Mouse (Mus musculus) yolk sac, embryonic 10.5 days (tissue): ENCODE results near the gene Epyc.

Experiments
- DNase-seq: peaks from one replicate; pipeline ENCODE4 v3.0.0-alpha.2; 2017; ENCODE audit warnings: low spot score

Gene Epyc

DNA sequence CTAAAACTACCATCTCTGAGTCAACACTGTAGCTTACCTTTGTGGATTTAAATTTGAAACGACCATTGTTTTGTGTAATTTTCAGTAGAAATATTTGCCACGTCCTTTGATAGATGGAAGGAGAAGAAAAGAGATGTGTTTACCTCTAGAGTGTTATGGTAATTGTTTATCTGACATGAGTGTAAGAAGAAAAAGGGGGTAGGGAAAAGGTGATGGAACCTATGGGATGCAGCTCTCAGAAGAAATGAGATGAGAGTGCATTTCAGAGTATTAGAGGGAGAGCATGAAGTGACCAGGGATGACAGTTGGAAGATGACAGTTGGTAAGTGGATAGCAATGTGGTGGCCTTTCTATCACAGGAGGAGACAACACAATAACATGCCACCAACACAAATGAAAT lies at the start of gene Epyc:
Gene Epyc, plus strand, starts transcription at position 301 of the 400 bp plus-strand sequence.
- DNase-seq = no peak

DNA sequence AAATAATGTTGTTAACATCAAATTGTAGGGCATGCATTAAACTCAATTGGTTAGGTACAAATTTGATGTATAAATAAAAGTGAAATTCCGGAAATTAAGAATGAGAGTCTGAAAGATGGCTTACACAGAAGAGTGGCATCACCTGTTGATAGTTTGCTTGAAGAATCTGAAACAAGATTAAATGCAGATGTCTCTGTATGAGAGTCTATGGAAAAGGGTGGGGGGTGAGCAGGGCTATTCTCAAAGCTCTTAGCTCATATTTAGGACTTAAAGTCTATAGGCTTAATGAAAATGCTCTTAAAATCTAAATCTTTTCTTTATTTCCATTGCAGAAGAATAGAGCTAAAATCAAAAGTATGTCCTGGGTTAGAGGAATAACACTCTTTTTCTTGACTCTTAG lies 48.2 kb upstream of the Epyc start:
- DNase-seq = no peak

DNA sequence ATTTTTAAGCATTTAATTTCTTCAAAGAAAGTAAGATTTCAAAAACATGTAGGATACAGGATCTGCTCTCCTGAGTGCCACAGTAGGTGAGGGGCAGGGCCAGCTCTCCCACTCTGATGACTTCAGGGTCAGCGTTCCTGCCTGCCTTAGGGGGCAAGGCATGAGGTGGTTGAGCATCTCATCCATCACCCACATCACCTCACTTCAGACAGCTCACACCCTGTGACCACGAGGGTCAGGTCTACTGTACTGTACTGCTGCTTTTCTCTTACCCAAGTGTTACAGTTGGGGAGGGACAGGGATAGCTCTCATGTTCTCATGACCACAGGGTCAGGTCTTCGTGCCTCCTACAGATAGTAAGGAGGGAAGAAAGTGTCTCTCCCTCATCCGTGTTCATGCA lies 42.1 kb upstream of the Epyc start:
- DNase-seq = no peak

DNA sequence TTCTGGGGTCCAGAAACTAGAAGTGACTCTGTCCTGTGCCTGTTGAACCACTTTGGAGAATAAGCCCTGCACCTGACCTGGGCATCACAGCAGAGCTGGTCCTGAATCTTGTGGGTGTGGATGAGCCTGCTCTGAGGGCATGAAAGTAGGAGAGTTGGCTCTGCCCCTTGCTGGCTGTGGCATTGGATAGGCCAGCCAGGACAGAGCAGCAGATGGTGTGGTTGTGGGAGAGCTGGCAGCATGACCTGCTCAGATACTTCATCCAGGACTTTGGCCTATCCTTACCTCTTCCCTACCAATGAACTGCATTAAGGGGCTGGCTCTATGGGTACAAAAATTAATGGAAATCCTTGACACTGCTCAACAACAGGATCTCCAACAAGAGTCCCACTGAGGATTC lies 40.6 kb upstream of the Epyc start:
- no peak for DNase-seq

DNA sequence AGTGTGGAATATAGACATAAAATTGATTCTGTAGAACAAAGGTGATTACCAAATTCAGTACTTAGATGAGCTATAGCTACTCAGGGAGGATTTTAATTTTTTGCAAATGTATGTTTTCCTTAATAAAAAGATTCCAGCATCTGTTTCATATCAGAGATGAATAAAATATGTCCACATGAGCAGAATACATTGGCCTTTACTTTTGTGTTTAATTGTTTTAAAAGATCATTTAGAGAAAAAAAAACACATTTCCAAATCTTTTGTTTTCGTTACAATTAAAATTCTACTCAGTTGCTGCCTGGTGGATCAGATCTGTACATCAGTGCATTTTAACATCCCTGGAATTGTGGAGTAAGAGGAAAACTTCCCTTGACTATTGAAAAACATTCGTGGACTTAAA lies 37.3 kb upstream of the Epyc start, which contains the start of gene Kera:
Gene Kera, plus strand, starts transcription at position 301 of the 400 bp plus-strand sequence.
- no peak for DNase-seq

DNA sequence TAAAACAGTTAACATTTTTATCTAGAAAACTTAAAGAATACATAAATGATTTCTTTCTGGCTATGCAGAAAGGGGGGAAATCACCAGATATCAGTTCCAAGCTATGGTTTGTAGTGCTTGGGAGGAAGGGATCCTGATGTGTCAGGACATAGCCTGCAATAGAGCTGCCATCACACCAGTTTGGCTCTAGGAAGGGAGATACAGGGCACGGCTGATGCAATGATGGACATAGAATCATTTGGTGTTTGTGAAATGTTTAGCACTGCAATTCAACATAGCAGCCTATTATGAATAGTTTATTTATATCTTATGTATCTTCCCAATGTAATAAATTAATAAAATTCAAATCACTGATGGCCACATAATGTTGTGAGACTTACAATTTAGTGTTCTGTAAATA lies 21.5 kb upstream of the Epyc start:
- DNase-seq = no peak

DNA sequence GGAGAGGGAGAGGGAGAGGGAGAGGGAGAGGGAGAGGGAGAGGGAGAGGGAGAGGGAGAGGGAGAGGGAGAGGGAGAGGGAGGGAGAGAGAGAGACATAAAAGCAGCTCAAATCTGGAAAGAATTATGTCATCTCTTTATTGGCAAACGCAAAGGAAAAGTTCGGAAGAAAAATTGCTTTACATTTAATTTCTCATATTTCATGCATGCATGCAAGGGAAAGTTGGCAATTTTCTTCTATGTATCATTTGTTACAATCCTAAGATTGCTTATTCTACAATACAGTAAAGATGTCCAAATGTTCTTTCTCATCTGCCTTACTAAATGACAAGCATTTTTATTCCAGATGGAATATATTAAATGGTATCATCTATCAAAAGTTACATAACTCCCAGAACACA lies 19.5 kb upstream of the Epyc start:
- DNase-seq = no peak

DNA sequence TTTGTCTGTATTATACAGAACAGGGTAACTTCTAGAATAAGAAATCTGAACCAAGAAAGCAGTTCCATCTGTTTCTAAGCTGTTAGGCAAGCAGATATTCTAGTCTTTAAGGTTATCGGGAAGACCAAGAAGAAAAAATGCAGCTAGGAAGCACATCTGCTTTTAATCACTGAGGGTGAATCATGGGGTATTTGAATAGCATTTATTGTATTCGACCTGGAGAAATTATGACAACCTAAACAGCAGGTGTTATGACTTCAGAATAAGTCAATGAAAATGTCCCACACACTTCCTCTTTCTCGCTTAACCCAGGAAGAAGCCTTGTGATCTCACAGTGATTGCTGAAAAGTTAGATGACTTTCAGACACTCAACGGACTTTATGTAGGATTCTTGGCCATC lies 18.8 kb upstream of the Epyc start:
- DNase-seq = no peak

DNA sequence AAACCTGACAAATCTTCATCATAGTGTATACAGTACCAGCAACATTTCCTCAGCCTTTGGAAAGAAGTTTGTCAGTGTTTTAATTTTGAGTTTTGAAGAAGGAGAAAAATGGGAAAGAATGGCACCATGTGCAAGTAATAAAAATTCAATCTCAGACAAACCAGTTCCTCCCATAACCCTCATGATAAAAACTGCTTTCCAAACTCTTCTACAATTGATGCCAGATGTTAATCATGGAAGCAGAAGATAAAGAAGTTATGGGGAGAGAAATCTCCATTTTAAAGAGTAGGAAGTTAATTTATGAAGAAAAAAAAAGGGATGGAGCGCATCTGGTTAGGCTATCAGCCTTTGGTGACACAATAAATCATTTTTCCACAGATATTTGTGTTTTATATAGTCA lies 17.3 kb upstream of the Epyc start:
- DNase-seq = no peak

DNA sequence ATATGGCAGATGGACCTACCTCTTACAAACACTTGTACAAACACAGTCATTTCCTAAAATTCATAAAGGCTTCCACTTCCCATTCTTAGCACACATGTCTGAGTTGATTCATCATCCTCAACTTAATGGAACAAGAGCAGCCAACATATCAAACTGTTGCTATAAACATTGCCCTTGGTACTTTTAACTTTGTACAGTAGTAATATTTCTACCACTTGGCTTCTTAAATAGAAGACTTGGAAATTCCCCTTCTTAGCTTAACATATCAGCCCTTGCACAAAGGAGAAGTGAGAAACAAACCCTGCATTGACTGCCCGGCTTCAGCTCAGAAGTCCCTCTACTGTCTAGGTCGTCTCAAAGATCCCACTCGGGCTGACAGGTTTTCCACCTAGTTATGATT lies 12.8 kb upstream of the Epyc start:
- DNase-seq = no peak

DNA sequence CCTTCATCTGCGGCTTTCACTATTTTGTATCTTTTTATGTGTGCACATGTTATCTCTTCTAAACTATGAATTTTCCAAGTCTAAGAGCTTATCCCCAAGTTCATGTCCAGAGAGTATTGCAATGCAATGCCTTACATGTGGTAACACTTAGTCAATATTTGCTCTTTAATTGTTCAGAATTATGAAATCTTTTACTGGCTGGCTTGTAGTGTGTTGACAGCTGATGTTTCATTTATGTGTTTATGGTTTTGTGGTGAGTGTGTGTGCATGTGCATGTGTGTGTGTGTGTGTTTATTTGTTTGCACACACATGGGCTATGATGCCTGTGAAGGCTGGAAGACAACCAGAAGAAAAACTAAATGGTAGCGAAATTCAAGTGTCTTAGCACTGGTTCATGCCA lies 1.9 kb upstream of the Epyc start:
- no peak for DNase-seq

DNA sequence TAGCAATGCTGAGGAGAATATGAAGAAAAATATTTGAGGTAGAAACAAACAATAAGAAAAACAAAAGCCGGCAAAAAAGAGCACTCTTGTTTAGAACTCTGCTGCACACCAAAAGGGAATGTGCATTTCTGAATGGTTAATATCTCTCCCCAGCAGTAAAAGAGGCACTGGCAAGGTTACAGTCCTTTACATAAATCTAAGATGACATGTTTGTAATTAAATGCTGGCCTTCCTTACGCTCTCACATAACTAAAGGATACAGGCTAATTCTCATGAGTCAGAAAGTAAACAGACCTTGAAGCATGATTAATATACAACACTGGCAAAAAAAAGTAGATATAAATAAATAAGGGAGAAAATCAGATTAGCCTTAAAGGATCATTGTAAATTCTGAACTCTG lies 6.5 kb downstream of the Epyc start:
- no peak for DNase-seq

DNA sequence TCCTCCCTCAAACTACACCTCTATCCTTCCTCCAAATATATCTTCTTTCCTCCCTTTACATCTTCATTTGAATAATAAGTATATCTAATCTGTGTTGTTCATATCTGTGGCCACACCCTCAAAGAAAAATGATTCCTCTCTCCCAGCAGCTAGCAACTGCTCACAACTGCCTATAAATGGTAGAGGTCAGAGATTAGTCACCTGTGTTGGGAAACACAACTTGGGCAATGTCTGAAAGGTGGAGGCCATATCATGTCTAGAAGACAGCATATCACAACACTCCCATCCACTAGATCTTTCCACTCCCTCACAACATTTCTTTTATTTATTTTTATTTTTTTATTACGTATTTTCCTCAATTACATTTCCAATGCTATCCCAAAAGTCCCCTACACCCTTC lies 15.6 kb downstream of the Epyc start:
- no peak for DNase-seq

DNA sequence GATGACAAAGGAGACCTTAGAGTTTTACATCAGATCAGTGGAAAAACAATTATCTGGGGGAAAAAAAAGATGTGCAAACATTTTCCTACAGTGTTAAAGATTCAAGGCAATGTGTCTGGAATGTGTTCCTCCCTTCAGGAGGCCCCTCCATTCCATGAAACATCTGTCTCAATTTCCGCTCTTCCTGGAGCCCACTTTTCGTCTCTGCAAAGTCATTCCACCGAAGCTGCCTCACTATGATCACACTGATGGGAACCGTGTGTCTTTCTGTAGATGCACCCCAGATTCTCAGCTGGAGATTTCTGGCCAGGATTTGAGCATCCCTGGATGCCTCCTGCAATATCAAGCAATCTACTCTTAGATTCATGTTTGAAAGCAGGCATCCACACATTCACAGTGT lies 24.8 kb downstream of the Epyc start:
- no peak for DNase-seq

DNA sequence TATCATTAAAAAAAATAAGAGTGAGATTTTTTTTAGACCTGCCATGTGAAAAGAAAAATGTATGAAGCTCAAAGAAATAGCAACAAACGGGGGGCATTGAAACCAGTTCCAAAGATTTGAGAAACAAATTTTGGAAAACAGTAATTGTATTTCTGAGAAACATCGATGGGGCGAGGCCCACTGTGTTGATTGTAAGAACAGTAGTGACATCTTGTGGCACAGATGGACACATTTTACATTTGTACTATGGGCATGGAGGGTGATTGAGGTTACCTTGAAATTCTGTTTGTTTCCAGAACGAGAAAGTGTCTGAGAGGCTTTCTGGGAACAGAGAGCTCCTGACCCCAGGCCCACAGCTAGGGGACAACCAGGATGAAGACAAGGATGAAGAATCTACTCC lies 26.3 kb downstream of the Epyc start:
- DNase-seq = no peak

DNA sequence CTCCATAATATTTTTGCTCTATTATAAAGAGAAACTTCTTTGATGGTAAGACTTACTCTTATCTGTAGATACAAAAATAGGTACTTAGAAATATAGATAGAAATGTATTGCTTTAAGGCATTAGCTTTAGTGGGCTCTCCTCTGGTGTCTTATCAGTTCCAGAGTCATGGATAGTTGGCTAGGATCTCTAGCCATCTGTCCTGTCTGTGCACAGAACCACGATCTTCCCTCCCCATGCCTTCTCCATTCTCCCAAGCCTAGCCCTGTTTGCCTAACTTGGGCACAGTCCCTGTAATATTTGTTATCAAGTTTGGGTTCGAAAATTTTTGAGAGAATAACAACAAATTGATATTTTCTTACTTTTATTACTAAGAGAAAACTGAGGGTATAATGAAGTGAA lies 29.4 kb downstream of the Epyc start:
- no peak for DNase-seq

DNA sequence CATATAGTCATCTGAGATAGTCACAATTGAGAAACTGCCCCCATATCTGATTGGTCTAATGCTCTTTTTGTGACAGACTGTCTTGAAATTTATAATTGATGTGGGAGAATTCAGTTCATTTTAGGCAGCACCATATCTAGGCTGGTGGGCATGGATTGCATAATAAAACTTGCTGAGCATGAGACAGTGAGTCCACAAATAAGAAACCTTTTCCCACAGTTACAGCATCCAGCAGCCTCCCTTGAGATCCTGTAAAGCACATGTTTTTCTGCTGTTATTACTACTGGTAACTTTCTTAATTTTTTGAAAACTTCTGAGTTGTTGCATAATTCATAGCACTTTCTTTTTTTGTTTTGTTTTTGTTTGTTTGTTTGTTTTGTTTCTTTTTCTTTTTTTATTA lies 39.1 kb downstream of the Epyc start:
- no peak for DNase-seq

DNA sequence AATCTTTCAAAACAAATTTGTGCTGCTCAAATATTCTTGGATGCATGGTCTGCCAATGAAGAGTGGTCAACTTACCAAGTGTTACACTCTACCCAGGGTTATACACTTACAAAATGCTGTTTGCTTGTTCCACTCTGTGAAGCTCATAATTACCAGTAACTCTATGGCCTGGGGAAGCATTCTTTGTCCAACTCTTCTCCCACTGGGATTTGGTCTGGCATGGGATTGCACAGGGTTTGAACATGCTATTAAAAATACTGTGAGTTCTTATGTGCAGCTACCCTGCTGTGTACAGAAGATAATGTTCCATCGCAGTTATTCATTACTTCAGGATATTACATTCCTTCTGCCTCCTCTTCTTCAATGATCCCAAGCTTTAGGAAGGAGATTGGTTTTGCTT lies 43.3 kb downstream of the Epyc start:
- no peak for DNase-seq

DNA sequence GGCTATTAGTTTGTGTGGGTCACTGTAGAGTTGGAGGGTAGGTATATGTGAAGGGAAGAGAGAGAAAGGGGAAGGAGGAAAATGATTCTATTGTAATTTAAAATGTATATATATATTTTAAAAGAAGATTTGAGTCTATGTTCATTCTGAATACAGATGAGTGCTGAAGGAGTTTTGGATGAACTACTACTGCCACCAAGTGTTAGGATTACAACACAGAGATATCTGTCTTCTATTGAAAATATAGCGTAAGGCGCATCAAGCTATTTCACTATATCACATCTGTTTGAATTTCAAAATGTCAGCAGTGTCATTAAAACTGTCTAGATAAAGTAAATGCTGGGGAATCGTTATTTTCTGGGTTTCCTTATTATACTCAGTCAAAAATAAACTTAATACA lies 45.6 kb downstream of the Epyc start:
- DNase-seq = no peak

DNA sequence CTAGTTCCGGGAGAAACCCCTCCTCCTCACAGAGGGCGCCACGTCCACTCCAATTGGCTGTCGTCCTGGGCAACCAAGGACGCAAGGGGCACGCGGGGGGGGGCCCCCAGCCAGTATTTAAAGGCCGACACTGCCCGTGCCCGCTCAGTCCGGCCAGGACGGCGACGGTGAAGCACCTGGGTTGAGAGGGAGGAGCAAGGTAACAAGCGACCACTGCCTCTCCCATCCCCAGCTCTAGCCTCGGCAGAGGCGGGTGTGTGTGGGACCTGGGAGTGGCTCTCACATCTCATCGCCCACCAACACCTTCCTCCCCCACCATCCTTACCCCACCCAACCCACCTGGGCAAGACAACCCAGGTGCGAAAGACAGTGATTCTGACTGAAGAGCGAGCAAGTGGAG lies 49.0 kb downstream of the Epyc start, which contains the start of gene Ccer1:
Gene Ccer1, plus strand, starts transcription at position 147 of the 400 bp plus-strand sequence.
- DNase-seq = no peak

DNA sequence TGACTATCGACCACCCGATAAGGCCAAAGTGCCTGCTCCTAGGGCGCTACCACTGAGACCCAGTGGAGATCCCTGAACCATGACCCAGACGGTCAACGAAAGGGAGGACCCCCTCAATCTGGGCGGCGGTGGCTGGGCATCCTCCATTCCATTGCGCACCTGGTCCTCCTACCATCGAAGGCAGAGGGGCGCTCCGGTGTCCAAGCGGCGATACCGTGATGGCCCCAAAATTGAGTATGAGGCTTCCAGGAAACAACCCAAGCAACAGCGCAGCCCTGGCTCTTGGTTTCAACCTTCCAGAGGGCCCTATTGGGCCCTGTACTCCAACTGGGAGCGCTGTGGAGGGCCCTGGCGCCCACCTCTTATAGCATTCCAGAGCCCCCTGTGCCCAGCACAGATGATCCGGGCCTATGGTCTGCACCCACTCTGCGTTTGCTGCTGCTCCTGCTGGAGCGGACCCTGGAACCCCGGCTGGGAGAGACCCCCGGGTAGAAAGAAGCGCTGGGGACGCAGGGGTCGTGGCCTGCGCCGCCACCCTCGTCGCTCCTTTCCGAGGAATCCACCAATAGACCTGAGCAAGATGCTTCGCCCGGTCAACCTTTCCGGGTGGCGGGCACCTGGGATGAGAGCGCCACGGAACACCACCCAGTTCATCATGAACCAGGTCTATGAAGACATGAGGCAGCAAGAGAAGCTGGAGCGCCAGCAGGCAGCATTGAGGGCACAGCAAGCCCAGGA lies 49.7 kb downstream of the Epyc start:
- DNase-seq = no peak

DNA sequence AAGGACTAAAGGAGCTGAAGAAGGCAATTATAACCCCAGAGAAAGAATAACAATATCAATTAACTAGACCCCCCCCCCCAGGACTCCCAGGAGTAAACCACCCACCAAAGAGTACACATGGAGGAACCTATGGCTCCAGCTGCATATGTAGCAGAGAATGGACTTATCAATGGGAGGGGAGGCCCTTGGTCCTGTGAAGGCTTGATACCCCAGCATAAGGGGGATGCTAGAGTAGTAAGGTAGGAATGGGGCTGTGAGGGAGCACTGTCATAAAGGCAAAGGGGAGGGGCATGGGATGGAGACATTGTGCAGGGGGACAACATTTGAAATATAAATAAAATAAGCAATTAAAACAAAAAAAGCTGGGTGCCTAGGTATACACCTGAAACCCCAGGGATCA lies 58.5 kb downstream of the Epyc start:
- DNase-seq = no peak

DNA sequence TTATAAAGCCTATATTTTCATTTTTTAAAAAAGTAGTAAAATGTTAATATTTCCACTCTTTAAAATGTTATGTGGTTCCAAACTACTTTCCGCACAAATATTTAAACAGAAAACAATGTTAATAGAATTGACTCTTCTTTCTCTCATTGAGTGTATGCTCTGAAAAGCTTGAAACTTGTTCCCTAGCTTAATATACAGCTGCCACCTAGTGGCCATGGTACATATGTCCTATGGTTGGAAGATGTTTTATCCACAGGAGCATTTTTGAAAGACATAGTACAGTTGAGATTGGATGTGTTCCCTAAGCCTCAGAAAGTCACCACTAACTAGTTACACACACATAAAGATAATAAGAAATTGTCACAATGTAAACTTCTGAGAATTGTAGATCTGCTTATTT lies 60.7 kb downstream of the Epyc start:
- no peak for DNase-seq

DNA sequence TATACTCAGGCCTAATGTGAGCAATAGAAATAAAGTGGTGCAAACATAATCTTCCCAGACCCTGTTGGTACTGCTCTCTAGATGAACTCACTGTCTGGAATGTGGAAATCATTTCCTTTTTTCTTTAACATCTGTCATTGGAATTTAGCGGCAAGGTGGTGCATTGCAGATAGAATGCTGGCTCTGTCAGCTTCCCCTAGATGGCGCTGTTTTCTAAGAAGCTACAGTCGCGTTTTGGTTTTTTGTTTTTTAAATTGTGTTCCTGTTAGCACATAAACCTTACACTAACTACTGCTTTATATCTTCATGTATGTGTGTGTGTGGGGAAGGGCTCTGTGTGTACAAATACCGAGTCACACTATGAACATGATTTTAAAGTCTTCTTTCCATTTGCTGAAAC lies 68.8 kb downstream of the Epyc start:
- DNase-seq = peak; percentile 37

DNA sequence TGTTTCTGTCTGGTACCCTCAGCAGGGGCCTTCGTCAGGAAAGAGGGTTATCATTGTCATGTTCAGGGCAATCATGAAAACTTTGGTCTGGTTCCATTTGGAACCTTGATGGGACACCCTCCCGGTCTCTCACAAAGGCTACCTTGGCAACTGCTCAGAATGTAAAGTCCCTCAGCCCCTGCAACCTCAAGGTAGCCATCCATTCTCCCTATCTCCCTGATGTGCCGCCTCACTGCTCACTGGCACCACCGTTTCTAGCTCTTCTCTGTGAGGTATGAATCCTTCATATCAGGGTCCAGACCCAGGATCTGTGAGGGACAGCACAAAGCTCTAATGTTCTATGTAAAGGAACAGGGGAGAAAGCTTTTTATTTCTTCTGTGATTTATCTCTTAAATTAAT lies 70.7 kb downstream of the Epyc start:
- no peak for DNase-seq
